Mouse (Mus musculus): ENCODE measurements around the gene Lss. TPM values are rescaled to one million over a fixed set of nuclear protein-coding genes. Genes with fewer than 3 reads are reported as not detected.

Lss gene
- 56.7 and 72.4 TPM in 2 replicates for polyA plus RNA-seq (2016; fragmentation: Nextera tagmentation; extraction: Ambion mirVana)

DNA sequence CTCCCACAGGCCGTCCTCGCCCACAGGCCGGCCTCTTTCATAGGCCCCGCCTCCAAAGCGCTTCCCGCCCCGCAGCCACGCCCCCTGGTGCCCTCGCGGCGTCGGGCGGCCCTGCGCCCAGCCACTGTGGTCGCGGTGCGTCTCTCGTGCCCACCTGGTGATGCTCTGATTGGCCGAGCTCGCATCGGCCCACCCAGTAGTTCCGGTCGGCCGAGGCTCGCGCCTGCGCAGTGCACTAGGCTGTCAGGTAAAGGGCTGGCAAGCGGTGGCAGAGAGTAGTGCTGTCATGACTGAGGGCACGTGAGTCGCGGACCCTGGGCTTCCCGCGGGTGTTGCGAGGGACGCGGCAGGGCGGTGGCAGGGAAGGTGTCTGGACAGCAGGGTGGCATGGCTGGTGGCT, at the start of gene Lss:
TSS of gene Lss (plus strand) at position 214 of the 400 bp plus-strand sequence.
- Histone ChIP-seq H3K9me3 (replicated peaks) (no peaks in the 10 kb centered on the region), H3K4me1 (peaks cover 36% of the 10 kb centered on the region), H3K36me3 (peaks cover 37% of the 10 kb centered on the region), H3K4me3 (peak within 1 kb of the TSS; percentile 79), H3K27me3 (ENCODE audit: low read depth, poor library complexity, severe bottlenecking) (no peaks in the 10 kb centered on the region), H3K27ac (replicated peaks) (peak within 1 kb of the TSS; percentile 88)
- WGBS, result under 1% methylated on average over 37 of the region's 37 CpGs
- peak; percentile 97 for DNase-seq (ENCODE audit: low spot score)

DNA sequence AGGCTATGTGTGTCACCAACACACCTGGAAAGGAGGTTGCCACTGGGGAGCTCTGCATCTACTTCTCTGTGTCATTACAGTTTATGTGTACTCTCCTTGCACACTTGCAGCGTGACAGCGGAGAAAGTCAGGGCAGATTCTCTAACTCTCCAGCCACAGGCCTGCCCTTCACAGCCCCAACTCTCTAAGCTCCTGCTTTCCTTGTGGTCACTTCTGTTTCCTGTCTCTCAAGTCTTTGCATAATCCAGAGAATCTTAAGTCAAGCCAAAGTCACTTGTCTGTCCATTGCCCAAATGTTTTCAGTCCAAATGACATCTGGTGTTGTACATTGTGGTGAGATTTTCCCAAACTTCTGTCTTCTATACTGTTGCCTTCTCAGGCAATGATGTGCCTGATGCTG, 45.1 kb upstream of the Lss start:
- Histone ChIP-seq H3K9me3 (replicated peaks) (no peaks in the 10 kb centered on the region), H3K27ac (replicated peaks) (no peak overlapping the region), H3K4me3 (no peak overlapping the region), H3K4me1 (no peaks in the 10 kb centered on the region), H3K27me3 (ENCODE audit: low read depth, poor library complexity, severe bottlenecking) (no peaks in the 10 kb centered on the region), H3K36me3 (peaks cover 100% of the 10 kb centered on the region)
- WGBS, result 98% methylated on average over 2 of the region's 2 CpGs
- no peak for DNase-seq (ENCODE audit: low spot score)

DNA sequence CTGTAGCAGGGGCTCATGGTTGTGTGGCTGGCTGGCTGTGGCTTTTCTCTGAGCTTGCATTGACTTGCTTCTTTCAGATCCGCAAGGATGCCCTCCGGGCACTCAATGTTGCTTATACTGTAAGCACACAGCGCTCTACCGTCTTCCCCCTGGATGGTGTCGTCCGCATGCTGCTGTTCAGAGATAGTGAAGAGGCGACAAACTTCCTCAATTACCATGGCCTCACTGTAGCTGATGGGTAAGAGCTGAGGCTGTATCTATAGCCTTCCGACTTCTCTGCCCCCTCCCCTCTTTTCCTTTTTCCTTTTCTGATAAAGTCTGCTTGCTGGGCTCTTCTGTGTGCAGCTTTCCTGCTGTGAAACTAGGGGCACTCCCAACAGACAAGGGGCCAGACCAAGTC, 43.1 kb upstream of the Lss start:
- Histone ChIP-seq H3K4me3 (no peak overlapping the region), H3K27me3 (ENCODE audit: low read depth, poor library complexity, severe bottlenecking) (no peaks in the 10 kb centered on the region), H3K9me3 (replicated peaks) (no peaks in the 10 kb centered on the region), H3K27ac (replicated peaks) (no peak overlapping the region), H3K4me1 (no peaks in the 10 kb centered on the region), H3K36me3 (peaks cover 98% of the 10 kb centered on the region)
- 95% methylated on average over 8 of the region's 8 CpGs for WGBS
- DNase-seq (ENCODE audit: low spot score), result no peak

DNA sequence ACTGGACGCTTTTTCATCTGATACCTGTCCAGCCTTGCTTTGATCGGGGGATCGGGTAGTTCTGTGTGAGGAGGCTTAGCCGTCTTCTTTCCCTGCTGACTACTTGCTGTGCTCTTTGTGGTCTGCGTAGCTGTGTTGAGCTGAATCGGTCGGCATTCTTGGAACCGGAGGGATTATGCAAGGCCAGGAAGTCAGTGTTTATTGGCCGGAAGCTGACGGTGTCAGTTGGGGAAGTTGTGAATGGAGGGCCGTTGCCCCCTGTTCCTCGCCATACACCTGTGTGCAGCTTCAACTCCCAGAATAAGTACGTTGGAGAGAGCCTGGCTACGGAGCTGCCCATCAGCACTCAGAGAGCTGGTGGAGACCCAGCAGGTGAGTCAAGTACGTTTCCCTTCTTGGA, 42.2 kb upstream of the Lss start:
- Histone ChIP-seq H3K9me3 (replicated peaks) (no peaks in the 10 kb centered on the region), H3K4me1 (no peaks in the 10 kb centered on the region), H3K4me3 (no peak overlapping the region), H3K27ac (replicated peaks) (no peak overlapping the region), H3K27me3 (ENCODE audit: low read depth, poor library complexity, severe bottlenecking) (no peaks in the 10 kb centered on the region), H3K36me3 (peaks cover 98% of the 10 kb centered on the region)
- WGBS, result 93% methylated on average over 15 of the region's 15 CpGs
- DNase-seq (ENCODE audit: low spot score), result no peak

DNA sequence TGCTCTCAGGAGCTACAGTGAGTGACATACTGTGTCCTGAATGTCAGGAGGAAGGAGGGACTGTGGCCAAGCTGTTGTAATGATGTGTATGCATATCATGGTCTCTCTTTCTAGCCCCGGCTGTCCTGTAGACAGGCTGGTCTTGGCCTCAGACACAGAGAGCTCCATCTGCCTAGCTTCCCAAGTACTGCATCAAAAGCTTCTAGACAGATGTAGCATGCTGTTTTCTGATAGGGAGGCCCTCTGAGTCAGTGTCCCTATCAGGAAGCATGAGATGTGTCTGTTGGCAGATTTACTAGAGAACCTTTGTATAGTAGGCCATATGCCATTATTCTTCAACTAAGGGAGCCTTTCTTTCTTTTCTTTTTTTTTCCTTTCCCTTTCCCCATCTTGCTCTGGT, 37.9 kb upstream of the Lss start:
- Histone ChIP-seq H3K9me3 (replicated peaks) (no peaks in the 10 kb centered on the region), H3K36me3 (peaks cover 94% of the 10 kb centered on the region), H3K4me1 (no peaks in the 10 kb centered on the region), H3K4me3 (no peak overlapping the region), H3K27me3 (ENCODE audit: low read depth, poor library complexity, severe bottlenecking) (no peaks in the 10 kb centered on the region), H3K27ac (replicated peaks) (no peak overlapping the region)
- DNase-seq (ENCODE audit: low spot score), result no peak
- 77% methylated on average over 1 of the region's 1 CpGs for WGBS

DNA sequence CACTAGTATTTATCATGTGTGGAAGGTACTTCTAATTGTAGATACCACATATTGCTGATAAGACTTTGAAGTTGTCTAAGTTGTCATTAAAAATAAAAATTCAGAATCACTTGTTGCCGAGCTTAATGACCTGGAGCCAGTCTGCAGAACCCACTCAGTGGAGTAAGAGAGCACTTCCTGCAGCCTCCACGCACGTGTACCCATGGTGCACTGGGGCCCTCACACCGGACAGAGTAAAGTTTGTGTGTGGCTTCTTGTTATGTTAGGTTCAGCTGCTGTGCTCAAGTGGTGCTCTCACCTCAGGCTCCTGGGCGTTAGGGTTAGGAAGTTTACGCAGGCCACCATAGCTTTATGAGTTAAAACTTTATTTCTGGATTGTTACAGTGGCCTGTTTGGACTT, 35.9 kb upstream of the Lss start:
- no peak for DNase-seq (ENCODE audit: low spot score)
- WGBS, result 95% methylated on average over 6 of the region's 6 CpGs

DNA sequence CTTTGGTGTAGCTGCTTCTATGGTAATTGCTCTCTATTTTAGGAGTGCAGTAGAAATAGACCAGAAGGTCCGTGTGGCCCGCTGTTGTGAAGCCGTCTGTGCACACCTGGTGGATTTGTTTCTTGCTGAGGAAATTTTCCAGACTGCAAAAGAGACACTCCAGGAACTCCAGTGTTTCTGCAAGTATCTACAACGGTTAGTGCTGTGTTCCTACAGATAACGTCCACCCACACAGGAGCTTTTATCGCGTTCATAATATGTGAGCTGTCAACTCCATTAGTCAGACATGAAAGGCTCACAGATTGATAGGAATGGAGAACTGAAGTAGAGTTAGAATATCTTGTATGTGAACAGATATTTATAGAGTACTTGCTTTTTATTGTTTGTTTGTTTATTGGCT, 35.0 kb upstream of the Lss start:
- Histone ChIP-seq H3K36me3 (peaks cover 94% of the 10 kb centered on the region), H3K9me3 (replicated peaks) (no peaks in the 10 kb centered on the region), H3K27me3 (ENCODE audit: low read depth, poor library complexity, severe bottlenecking) (no peaks in the 10 kb centered on the region), H3K4me3 (no peak overlapping the region), H3K27ac (replicated peaks) (no peak overlapping the region), H3K4me1 (no peaks in the 10 kb centered on the region)
- 93% methylated on average over 7 of the region's 7 CpGs for WGBS
- no peak for DNase-seq (ENCODE audit: low spot score)

More for the DNA sequence above, 35.9 kb upstream of the Lss start:
- Histone ChIP-seq H3K27me3 (ENCODE audit: low read depth, poor library complexity, severe bottlenecking) (no peaks in the 10 kb centered on the region), H3K27ac (replicated peaks) (no peak overlapping the region), H3K4me1 (no peaks in the 10 kb centered on the region), H3K4me3 (no peak overlapping the region), H3K9me3 (replicated peaks) (no peaks in the 10 kb centered on the region), H3K36me3 (peaks cover 94% of the 10 kb centered on the region)

DNA sequence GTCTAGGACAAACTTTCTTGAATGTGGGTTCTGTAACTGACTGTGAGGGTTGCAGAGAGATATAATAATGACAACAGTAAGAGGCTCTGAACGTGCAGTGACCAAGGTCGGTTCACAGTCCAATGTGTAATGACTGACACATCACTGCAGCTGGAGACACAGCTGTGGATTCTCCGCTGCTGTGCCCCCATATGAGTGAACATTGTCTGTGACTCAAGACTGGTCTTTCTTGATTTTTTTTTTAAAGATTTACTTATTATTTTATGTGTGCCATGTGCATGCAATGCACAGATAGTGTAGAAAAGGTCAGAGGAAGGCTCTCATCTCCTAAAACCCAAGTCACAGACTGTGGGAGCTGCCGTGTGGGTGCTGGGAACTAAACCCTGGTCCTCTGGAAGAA, 33.9 kb upstream of the Lss start:
- no peak for DNase-seq (ENCODE audit: low spot score)
- Histone ChIP-seq H3K4me1 (no peaks in the 10 kb centered on the region), H3K9me3 (replicated peaks) (no peaks in the 10 kb centered on the region), H3K36me3 (peaks cover 96% of the 10 kb centered on the region), H3K4me3 (no peak overlapping the region), H3K27ac (replicated peaks) (no peak overlapping the region), H3K27me3 (ENCODE audit: low read depth, poor library complexity, severe bottlenecking) (no peaks in the 10 kb centered on the region)
- WGBS, result 95% methylated on average over 4 of the region's 4 CpGs

DNA sequence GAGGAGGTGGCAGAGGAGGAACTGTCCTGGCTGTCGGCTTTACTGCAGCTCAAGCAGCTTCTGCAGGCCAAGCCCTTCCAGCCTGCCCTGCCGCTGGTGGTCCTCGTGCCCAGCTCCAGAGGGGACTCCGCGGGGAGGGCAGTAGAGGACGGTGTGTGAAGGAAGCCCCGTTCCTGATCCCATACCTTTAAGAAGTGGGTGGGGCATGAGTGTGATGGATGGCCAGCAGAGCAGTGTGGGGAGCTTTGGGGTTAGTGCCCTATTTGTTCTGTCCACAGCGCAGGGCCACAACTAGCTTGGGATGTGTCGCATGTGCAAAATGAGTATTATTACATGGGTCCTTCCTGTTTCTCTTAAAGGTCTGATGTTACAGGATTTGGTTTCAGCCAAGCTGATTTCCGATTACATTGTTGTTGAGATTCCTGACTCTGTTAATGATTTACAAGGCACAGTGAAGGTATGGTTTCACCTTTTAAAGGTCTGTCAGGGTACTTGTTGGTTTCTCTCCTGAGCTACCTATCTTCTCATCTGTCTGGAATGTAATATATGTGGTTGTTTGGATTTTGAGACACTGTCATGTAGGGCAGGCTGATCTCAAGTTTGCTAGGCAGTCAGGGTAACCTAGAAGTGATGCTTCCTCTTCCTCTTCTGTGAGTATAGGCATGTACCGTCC, 27.0 kb upstream of the Lss start:
- 92% methylated on average over 11 of the region's 11 CpGs for WGBS
- H3K36me3 ChIP-seq, result peaks cover 94% of the 10 kb centered on the region

DNA sequence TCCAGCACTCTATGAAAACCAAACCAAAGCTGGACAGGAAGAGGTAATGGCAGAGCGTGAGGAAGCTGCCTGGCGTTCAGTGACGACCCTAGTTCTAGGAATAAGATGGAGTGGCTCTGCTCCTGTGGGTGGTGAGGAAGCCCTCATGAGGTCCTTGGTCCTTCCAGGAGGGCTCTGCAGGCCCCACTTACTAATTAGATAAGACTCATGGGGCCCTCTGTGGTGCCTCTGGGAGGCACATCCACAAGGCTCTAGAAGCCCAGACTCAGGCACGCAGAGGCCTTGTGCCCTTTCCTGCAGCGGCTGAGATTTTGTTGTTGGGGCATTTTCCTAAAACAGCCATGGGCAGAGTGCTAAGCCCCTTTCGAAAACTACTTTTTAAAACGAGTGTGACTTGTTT, 25.5 kb upstream of the Lss start:
- no peak for DNase-seq (ENCODE audit: low spot score)
- Histone ChIP-seq H3K4me1 (no peaks in the 10 kb centered on the region), H3K36me3 (peaks cover 94% of the 10 kb centered on the region), H3K9me3 (replicated peaks) (no peaks in the 10 kb centered on the region), H3K4me3 (no peak overlapping the region), H3K27ac (replicated peaks) (no peak overlapping the region), H3K27me3 (ENCODE audit: low read depth, poor library complexity, severe bottlenecking) (no peaks in the 10 kb centered on the region)
- WGBS, result 93% methylated on average over 7 of the region's 7 CpGs

More for the DNA sequence above, 27.0 kb upstream of the Lss start:
- Histone ChIP-seq H3K4me3 (no peak overlapping the region), H3K27ac (replicated peaks) (no peak overlapping the region), H3K4me1 (no peaks in the 10 kb centered on the region), H3K9me3 (replicated peaks) (no peaks in the 10 kb centered on the region), H3K27me3 (ENCODE audit: low read depth, poor library complexity, severe bottlenecking) (no peaks in the 10 kb centered on the region)
- no peak for DNase-seq (ENCODE audit: low spot score)

DNA sequence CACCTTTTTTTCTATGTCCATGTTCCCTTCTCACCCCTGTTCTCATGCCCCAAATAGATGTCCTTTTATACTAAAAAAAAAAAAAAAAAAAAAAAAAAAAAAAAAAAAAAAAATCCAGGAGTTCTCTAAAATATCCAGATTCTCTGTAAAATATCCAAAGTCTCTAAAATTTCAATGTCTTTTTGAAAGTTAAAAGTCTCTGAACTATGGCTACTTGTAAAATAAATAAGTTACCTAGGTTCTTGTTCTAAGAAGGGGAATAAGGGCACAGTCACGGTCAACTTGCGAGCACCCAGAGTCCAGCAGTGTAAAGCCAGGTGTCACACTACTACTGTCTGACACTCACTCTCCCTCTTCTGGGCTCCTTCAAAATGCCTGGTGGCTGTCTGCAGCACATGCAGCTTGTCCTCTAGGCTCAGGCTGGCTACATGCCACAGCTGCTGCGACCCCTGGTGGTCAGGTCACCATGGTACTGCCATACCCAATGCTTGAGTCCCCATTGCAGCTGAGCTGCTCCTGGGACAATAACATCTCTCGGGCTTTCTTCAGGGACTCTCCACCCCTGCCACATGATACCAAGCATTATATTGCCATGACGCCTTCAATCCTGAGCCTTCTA, 18.3 kb upstream of the Lss start:
- Histone ChIP-seq H3K36me3 (peaks cover 95% of the 10 kb centered on the region), H3K9me3 (replicated peaks) (peaks cover 9% of the 10 kb centered on the region; the same call in 1 of the 2 replicates), H3K27ac (replicated peaks) (no peak overlapping the region), H3K27me3 (ENCODE audit: low read depth, poor library complexity, severe bottlenecking) (no peaks in the 10 kb centered on the region), H3K4me3 (no peak overlapping the region), H3K4me1 (no peaks in the 10 kb centered on the region)
- 44% methylated on average over 5 of the region's 5 CpGs for WGBS
- peak; percentile 81 for DNase-seq (ENCODE audit: low spot score)

DNA sequence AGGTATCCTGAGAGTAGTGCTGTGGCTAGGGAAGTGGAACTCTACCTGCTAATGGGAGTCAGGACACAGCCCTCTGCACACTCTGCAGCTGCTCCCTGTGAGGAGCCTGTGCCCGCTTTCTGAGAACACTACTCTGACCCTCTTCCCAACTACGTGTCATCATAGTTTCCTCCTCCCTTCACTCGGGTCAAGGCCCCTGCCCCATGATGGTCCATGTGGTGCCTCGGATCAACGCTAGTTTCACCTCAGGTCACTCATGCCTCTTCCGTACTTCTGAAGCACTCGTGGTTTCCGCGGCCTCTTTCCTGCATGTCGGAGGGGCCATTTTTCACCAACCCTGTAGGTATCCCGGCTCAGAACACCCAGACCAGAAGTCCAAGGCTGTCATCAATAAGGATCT, 466 bp upstream of the Lss start:
- Histone ChIP-seq H3K4me3 (peak overlapping the region; percentile 79), H3K27me3 (ENCODE audit: low read depth, poor library complexity, severe bottlenecking) (no peaks in the 10 kb centered on the region), H3K9me3 (replicated peaks) (no peaks in the 10 kb centered on the region), H3K36me3 (peaks cover 32% of the 10 kb centered on the region), H3K4me1 (peaks cover 36% of the 10 kb centered on the region), H3K27ac (replicated peaks) (peak overlapping the region; percentile 88)
- DNase-seq (ENCODE audit: low spot score), result no peak
- 5% methylated on average over 11 of the region's 11 CpGs for WGBS

DNA sequence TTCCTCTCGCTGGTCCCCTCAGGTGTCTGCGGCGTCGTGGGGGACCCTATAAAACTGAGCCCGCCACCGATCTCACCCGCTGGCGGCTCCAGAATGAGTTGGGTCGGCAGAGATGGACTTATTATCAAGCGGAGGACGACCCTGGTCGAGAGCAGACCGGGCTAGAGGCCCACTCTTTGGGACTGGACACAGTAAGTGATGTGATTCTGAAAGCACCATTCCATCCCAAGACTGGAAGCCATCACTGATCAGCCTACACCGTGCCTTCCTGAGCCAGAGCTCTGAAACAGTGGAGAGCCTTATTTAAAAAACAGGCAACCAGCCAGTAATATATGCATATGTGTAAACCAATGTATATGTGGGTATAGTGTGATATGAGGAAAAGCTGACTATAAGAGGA, 440 bp downstream of the Lss start:
- 2% methylated on average over 14 of the region's 14 CpGs for WGBS
- Histone ChIP-seq H3K36me3 (peaks cover 41% of the 10 kb centered on the region), H3K4me1 (peaks cover 36% of the 10 kb centered on the region), H3K9me3 (replicated peaks) (no peaks in the 10 kb centered on the region), H3K27me3 (ENCODE audit: low read depth, poor library complexity, severe bottlenecking) (no peaks in the 10 kb centered on the region), H3K4me3 (peak overlapping the region; percentile 79), H3K27ac (replicated peaks) (peak overlapping the region; percentile 88)
- no peak for DNase-seq (ENCODE audit: low spot score)
